Mouse (Mus musculus) kidney, adult 10 weeks (tissue): ENCODE results near the gene Sdhaf3. TPM values are rescaled to one million over a fixed set of nuclear protein-coding genes. Genes with fewer than 3 reads are reported as not detected.

Experiments
- polyA plus RNA-seq: library from polyadenylated mRNA; stranded (reverse); fragments of 350-450 nt; fragmentation: Illumina TruSeq; extraction: RNeasy Lipid Tissue Mini Kit (QIAGEN cat#74804); gene quantifications from one replicate; pipeline ENCODE4 v1.2.3, GENCODE M21; 2014; ENCODE audit warnings: low read depth, low replicate concordance

Sdhaf3 gene
- 12.6 TPM for polyA plus RNA-seq

DNA sequence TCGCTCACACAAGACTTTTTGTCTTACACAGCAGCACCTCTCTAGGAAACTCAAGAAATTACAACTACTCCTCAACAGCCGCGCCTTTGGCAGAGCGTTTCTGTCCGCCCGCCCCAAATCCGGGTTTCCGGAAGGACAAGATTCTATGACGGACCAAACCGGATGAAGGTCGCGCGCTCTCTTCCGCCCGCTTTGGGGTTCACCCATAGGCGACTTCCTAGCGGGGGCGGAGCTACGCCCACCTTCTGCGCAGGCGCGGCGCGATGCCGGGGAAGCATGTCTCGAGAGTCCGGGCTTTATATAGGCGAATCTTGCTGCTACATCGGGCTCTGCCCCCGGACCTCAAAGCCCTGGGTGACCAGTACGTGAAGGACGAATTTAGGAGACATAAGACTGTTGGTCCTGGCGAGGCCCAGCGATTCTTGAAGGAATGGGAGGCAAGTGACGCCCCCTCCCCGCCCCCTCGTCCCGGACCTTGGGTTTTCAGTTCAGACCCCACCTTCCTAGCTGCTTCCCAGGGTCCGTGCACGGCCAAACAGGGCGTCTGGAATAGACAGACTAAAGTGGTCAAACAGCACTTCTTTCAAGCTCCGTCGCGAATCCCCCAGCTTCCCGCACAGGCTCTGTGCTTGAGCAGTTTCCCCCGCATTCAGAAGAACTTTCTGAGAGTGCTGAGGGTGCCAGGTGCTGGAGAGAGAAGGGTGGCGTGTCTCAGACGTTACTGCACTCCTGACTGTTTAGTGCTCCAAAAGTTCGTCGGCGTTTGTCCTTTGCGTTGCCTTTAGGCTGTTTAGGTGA, at the start of gene Sdhaf3:
Gene Sdhaf3, plus strand, starts transcription at position 241 of the 798 bp plus-strand sequence.

Other genes starting within 250 kb of the Sdhaf3 start
- gene Dlx6, start 92.7 kb upstream of the Sdhaf3 start, polyA plus RNA-seq, result not detected
- gene Dlx5, start 73.9 kb upstream of the Sdhaf3 start, polyA plus RNA-seq, result not detected